Mouse (Mus musculus): ENCODE results near the gene Adamts5.

Gene Adamts5

GRCm38 (mm10) chr16:85819808-85820458 lies 81.7 kb downstream of the Adamts5 start:
- DNase-seq, result no peak

GRCm38 (mm10) chr16:85814116-85814515 lies 87.5 kb downstream of the Adamts5 start:
- no peak for DNase-seq

- peak in 1 of 2 experiments; percentile 11 for DNase-seq
Measured at GRCm38 (mm10) chr16:85807626-85808025, 94.0 kb downstream of the Adamts5 start.

- no peak for DNase-seq
Measured at GRCm38 (mm10) chr16:85807072-85807471, 94.6 kb downstream of the Adamts5 start.

Data from spleen, adult 18-20 months (tissue).